Mouse (Mus musculus) embryo, embryonic 10 days (tissue): Measurements from ENCODE around the gene Kif1b.
"Not testable (repeated sequence)": the region's sequence is repeated elsewhere in the genome, so short reads cannot be mapped to it uniquely, and the experiment has no call there.

ENCODE experiments used
- DNase-seq: peaks from one replicate; pipeline ENCODE4 v3.0.0-alpha.2; 2015; ENCODE audit warnings: low spot score

Gene Kif1b

DNA sequence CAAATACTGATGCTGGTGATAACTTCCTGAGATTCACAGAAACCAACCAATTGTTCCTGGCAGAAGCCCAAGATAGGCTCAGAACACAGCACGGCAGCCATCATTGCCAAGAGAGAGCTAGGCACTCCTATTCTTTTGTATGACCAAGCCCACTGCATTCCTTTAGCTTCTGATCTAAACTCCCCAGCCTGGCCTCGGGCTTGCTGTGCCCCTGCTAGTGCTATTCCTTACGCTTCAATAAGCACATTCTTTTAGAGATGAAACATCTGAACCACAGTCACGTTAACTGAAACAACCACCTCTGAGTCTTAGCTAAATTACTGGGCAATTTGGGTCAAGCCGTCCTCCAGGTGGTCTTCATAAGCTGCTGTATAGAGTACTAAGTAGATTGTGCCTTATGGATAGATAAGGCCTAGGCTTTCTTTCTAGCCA, 87.4 kb downstream of the Kif1b start:
- DNase-seq, result peak; percentile 66

DNA sequence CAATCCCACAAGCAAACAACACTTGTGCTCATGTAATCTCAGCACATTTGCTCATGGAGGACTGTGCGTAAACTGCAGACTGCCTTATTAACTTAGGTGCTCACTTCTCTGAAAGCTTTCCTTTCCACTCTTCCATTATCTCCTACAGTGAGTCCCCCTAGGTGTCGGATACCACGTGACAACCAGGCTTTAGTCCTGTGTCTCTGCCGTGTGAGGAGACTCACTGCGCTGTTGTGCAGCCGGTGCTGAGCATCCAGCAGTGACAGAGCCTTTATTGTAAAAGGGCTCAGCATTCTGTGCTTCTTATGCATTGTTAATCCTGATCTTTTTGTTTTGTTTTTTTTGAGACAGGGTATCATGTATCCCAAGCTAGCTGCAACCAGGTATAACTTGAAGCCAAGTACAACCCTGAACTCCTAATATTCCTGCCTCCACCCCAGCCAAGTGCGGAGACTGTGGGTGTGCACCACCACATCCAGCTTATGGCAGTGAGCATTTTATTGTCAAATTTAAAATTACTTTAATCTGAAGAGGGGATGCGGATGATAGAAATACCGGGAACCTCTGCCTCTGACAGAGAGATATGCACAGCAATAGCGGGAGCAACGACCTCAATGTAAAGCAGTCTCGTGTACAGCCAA, 88.0 kb downstream of the Kif1b start:
- DNase-seq, result no peak

DNA sequence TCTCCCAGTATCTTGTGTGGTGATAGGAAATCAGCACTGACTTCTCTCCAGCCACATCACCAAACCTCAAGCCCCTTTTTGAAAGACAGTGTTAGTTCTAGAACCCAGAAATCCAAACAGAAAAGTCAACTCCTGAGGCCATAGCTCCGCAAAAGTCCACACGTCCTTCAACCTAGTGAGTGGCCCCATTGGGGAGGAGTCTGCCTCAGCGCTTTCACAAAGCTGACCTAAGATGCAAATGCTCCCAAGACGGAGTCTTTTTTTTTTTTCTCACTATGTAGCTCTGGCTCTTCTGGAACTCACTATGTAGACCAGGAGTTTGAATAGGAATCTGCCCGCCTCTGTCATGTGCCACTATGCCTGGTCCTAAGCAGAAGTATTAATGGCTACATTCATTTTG, 89.0 kb downstream of the Kif1b start:
- DNase-seq, result no peak

DNA sequence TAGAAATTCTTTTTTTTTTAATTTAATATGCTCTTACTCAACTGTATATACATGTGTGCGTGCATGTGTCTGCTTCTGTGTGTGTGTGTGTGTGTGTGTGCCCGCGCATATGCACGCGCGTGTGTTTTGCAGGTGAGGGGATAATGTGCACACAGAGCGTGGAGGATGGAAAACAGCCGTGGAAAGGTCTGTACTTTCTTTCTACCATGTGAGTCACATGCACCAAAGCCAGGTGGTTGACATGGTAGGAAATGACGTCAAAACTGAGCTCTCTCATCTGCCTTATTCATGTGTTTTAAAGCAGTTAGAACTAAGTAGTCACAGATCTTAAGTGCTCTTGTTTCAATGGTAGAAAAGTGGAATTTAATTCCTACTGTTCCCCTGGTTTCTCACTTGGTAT, 91.5 kb downstream of the Kif1b start:
- no peak for DNase-seq

DNA sequence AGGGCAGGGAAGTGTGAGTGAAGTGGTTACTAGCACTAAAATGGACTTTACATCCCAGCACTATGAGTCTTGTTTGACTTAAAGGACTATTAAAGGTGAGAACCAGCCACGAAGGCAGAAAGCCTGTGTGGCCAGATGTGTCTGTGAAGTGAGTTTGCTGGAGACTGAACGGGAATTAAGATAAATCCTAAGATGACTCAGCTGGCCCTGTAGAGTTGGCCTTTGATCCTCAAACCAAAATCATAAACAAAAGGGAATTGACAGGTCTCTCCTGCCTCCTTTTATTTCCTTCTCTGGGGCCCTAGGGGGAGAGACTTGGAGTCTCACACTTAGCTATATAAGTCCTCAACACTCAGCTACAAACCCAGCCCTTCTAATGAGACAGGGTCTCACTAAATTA, 92.1 kb downstream of the Kif1b start:
- DNase-seq, result no peak

DNA sequence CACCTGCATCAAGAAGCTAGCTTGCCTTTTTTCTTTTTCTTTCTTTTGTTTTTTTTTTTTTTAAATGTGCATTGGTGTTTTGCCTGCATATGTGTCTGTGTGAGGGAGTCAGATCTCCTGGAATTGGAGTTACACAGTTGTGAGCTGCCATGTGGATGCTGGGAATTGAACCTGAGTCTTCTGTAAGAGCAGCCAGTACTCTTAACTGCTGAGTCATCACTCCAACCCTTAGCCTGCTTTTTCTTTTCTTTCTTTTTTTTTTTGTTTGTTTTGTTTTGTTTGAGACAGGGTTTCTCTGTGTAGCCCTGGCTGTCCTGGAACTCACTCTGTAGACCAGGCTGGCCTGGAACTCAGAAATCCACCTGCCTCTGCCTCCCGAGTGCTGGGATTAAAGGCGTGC, 93.0 kb downstream of the Kif1b start:
- DNase-seq, result not testable (repeated sequence)

DNA sequence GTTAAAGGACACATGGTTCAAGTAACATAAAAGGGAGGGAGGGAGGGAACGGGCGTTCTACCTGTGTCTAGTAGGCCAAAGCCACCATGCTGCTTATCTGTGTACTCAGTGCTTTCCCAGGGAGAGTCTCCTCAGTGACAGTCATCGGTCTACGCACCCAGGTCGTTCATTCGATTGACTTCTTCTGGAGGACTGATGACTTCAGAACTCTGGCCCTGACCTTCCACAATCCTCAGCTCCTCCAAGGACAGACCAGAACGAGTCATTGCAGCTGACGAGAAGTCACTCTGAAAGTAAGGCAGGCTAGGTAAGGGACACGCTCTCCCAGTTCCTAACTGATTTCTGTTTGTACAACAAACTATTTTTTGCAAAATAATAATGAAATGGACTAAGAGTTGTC, 94.0 kb downstream of the Kif1b start:
- no peak for DNase-seq

DNA sequence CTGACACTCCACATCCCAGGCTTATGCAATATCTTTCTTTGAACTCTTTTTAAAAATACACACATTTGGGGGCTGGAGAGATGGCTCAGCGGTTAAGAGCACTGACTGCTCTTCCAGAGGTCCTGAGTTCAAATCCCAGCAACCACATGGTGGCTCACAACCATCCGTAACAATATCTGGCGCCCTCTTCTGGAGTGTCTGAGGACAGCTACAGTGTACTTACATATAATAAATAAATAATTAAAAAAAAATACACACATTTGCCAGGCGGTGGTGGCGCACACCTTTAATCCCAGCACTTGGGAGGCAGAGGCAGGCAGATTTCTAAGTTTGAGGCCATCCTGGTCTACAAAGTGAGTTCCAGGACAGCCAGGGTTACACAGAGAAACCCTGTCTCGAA, 96.1 kb downstream of the Kif1b start:
- DNase-seq, result not testable (repeated sequence)

DNA sequence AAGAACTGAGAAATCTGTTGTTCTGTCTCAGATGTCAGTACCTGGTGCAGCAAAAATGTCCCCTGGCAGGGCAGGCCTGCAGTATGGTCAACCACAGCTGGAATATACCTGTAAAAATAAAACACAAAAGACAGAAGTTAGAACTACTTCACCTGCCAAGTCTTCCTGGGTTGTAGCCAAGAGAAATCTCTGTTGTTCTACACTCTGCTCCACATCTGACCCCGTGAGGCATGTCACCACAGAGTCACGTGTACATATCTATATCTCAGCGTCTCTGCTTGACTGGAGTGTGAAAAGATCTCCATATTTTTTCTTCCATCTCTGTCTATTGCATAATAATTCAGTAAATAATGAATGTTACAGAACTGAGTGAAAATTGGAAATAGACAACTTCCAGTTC, 105.0 kb downstream of the Kif1b start:
- no peak for DNase-seq

DNA sequence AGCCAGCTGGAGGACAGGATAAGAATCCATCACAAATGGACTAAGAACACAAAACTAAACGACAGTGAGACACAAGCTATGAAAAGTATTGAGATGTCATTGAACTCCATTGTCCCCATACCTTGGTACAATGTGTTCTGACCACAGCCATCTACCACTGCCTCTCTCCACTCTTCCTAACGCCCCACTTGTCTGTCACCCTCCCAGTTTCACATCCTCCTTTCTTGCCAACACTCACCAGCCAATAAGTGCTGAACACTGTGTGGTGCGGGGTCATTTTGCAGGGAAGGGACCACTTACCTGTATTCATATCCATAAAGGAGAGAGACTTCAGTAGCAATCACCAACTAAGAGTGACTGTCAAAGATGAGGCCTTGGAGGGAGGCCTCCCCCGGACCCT, 106.4 kb downstream of the Kif1b start:
- DNase-seq, result no peak

DNA sequence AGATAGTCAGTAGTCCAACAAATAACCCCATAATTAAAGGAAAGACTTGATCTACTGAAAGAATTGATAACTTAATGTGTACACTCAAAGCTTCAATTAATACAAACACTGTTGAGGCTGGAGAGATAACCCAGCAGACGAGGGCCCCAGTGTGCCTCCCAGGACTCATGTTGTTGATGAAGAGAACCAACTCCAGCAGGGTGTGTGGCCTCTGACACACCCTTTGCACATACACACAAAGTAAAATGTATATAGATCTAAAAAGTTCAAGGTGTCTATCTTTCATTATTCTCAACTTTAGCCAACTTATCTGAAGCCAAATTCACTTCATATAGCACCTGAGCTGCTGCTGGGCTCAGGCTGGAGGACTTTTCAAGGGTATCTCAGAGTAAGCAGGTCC, 110.3 kb downstream of the Kif1b start:
- no peak for DNase-seq

DNA sequence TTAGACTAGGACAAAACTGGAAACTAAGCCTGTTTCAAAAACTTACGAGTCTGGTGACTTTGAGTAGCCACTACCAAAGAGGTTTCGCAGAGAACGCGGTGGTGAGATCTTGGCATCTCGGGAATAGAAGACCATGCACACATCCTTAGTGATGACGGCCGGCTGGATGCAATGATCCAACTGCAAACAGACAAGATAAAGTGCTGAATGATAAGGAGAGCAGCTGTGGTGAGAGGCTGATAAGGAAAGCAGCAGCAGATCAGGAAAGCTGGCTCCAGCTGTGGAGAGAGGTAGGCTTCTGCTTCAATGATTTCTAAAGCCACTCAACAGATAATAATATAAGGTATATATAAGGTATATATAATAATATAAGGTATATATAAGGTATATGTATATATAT, 116.4 kb downstream of the Kif1b start:
- DNase-seq, result no peak

DNA sequence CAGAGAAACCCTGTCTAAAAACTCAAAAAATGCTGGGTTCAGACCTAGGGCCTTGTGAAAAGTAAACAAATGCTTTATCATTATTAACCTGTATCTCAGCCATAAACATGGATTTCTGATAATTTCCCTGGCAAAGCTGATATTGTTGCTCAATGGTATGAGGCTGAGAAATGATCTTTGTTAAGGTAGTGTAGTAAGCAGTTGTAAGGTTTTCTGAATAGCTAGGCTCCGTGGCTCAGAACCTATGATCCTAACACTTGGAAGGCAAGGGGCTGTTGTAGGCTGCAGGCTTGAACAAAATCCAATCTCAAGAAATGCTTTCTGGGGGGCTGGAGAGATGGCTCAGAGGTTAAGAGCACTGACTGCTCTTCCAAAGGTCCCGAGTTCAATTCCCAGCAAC, 118.9 kb downstream of the Kif1b start:
- no peak for DNase-seq

DNA sequence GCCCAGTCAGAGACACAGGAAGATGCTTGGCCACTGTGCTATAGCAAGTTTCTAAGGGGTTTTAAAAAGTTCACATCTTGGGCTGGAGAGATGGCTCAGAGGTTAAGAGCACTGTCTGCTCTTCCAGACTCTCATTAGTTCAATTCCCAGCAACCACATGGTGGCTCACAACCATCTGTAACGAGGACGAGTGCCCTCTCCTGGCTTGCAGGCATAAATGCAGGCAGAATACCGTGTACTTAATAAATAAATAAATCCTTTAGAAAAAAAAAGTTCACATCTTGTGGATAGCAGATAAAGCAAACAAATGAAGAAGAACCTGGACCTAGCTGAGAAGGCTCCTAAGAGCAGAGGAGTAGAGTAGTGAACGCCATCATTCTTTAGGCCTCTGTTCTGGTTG, 124.7 kb downstream of the Kif1b start:
- peak; percentile 48 for DNase-seq

DNA sequence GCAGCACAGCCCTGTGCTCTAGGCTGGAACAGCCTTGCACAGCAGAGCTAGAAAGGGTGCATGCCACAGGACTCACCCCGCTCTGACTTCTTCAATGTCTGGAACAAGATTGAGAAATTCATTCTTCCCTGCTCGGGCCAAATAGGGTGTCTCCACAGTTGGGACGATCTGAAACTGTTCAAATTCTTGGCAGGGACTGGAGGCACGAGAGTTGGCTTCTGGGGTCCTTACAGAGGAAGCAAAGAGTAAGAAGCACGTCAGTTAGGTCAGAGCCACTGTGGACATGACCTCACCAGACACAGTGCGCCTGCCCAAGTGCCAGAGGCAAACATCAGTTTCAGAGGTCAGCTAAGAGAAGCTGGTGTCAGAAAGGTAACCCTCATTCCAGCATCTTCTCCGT, 125.3 kb downstream of the Kif1b start:
- no peak for DNase-seq

DNA sequence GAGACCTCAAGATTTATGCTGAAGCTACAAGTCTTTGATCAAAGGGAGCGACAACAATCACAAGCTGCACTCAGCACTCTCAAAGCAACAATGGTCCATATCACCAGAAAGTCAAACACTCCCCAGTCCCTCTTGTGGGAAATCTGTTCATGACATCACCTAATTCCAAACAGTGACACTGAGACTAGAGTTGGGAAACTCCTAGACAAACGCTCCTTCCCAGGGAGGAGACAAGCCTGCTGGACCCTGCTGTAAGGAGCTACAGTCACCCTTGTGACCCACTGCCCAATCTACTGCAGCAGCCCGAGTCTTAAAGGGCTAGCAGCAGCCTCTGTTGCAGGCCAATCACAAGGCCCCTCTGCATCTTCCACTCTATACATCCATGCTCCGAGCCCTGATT, 127.9 kb downstream of the Kif1b start:
- no peak for DNase-seq

DNA sequence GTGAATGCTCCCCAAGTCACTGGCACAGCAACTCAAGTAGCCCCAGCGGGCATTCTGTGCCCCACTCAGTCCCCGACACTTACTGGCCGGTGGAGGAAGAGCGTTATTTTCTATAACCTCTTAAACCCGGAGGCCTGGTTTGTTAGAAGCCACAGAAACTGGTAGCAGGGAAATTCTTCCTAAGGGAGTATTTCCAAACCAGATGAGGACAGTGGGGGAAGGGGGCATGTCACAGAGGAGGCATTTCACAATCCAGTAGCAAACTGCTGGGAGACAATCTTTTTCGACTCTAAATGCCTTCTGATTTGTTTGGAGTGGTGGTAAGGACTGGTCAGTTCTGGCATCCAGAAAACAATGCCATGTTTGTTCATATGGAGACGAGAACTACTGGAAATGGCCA, 128.3 kb downstream of the Kif1b start:
- no peak for DNase-seq

DNA sequence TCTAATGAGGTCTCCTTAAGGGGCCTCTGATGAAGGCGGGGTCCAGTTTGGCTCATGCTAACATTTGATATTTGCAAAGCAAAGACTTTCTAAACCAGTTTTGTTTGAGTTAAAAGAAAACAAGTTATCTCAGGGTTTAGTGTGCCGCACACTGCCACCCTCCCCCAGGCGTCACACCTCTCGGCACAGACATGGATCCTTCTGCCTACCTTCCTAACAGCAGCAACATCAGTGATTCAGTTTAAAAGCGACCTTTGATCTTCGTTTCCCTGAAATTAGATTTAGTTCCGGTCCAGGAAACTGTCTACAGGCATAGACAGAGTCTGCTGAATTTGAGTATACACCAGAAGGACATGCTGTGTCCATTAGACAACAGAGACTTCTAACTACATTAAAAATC, 129.2 kb downstream of the Kif1b start:
- DNase-seq, result no peak

DNA sequence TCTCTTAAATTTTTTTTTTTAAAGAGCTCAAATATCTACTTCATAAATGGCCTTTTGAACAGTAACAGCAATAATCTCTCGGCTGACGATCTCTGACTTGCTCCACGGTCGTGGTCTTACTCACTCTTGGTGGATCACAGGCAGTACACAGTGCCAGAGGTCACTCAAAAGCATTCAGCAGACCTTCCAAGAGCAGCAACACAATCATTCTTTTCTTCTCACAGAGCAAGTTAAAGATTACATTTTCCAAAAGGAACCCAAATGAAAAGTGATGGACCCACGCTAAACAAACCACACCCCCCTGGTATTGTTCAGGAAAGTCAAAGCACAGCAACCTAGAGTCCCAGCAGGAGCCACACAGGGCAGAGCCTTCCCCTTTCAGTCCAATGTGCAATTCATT, 130.4 kb downstream of the Kif1b start:
- no peak for DNase-seq

DNA sequence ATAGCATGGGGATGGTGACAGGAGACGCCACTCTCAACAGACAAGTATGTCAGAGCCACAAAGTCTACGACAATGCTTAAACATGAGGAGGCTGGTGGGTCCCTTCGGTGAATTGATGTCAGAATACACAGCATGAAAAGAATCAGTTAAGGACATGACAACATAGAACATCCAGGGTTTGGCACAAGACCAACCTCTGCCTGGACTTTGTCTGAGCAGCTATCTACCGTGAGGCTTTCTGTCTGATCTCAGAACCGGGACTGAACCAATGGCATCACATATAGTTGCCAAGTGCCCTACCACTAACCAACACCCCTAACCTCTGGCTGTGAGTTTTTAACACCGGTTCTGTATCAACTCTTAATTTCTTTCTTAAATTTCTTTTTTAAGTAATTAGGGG, 130.8 kb downstream of the Kif1b start:
- DNase-seq, result no peak

DNA sequence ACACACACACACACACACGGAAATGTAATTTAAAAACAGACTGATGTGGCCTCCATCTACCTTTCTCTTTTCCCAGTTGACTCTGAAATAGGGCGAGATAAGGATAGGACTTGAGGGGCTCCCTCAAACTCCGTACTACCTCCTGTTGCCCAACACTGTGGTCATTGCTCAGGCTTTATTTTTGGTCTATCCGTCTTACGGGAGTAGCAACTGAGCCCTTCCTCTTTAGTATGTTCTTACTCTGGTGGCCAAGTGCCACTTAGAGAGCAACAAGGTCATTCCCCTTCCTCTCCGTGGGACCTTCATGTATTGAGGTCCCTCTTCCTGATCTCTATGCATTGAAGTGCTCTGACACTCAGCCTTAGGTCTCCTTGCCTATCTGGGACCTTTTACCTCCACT, 133.8 kb downstream of the Kif1b start:
- no peak for DNase-seq

DNA sequence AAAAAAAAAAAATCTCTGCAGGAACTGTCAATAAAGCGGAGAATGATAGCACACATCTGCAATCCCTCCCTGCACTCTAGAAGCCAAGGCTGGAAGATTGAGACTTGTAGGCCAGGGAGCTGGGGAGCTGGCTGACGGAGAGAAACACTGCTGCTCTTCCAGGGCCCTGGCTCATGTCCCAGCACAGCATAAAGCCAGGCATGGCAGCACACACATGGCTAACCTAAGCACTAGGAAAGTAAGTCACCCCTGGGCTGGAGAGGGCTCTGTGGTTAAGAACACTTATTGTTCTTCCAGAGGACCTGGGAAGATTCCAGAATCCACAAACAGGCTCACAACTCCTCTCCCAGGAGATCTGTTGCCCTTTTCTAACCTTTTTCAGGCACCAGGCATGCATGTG, 134.8 kb downstream of the Kif1b start:
- no peak for DNase-seq

DNA sequence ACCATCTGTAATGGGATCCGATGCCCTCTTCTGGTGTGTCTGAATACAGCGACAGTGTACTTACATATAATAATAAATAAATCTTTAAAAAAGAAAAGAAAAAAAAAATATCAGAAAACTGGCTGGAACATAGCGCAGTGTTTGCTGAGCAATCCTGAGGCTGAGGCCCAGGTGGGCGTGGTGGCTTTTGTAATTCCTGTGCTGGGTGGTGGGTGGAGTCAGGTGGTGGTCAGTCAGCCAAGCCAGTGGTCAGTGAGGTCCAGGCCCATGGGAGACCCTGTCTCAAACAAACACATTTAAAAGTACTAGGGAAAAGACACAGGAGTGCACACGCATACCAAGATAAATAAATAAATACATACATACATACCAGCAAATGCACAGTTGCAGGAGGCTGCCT, 135.4 kb downstream of the Kif1b start:
- DNase-seq, result no peak

DNA sequence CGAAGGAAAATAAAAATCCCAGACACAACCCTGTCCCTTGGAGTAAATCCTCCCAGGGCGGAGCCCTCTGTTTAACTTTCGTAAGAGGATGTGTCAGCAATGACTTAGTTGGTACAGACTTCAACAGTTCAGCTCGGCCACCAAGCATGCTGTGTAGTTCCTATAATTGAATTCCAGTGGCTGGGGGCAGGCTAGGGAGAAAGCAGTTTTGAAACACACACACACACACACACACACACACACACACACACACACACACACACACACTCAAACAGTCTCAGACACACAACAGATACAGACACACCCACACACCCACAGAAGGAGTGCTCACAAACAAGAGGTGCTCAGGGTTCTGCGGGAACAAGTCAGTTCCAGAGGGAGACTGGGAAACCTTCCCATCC, 135.9 kb downstream of the Kif1b start:
- no peak for DNase-seq

DNA sequence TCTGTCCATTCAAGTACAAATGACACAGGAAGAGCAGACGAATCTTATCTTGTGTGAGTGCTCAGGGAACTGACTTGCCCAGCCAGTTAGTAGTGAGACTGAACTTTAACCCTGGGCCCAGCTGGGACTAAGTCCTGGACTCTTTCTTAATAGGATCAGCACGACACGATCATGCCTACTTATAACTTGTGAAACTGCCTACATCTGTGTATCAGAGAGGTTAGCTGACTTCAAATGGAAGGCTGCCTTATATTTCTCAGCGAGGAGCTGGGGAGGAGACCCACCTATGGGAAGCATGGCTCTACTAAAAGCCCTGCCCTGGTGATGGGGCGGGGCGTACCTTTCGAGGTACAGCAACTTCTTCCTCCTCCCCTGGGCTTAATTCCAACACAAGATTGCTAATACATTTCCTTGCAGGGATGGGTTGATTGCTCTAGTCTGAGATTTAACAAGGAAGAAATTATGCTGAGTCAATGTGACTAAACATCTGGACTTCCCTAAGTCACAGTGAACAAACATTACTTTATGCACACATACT, 137.0 kb downstream of the Kif1b start:
- DNase-seq, result no peak
